Mouse (Mus musculus) brain, embryonic 14.5 days (tissue): ENCODE measurements around the gene Pcca.

Source experiments
- CTCF ChIP-seq: fragments of 200-500 bp; IDR thresholded peaks from 2 replicates; pipeline ENCODE4 v1.5.1; 2012; ENCODE audit warnings: inconsistent platforms, mild to moderate bottlenecking, moderate library complexity, borderline replicate concordance; ENCODE audit not compliant: insufficient read depth, insufficient read length; ENCODE audit errors: extremely low read depth
- POLR2A ChIP-seq: fragments of 200-500 bp; IDR thresholded peaks from 2 replicates; pipeline ENCODE4 v1.6.1; 2012; ENCODE audit warnings: mild to moderate bottlenecking, inconsistent platforms, borderline replicate concordance; ENCODE audit not compliant: poor library complexity, insufficient read depth, insufficient read length, severe bottlenecking; ENCODE audit errors: extremely low read depth

DNA sequence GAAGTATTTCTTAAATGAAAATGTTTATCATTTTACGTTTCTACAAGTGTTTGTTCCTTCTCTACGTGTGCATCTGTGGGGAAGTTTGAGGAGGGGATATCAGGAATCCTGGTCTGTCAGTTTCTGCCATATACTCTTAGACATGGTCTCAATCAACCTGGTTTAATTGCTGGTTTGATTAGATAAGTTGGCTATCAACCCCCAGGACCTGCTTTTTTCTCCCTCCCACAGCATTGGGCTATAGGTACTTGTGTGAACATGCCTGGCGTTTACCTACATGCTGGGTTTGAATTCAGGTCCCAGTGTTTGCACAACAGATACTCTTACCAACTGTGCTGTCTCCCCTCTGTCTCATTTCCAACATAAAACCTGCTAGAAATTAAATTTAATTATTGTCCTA, 78.2 kb downstream of the Pcca start:
- no peak for TF ChIP-seq CTCF
- TF ChIP-seq POLR2A, result no peak
